Mouse (Mus musculus): ENCODE results near the gene Pla2g4e. TPM values are rescaled to one million over a fixed set of nuclear protein-coding genes. Genes with fewer than 3 reads are reported as not detected.

Gene Pla2g4e
- polyA plus RNA-seq, 1 experiment = not detected

DNA sequence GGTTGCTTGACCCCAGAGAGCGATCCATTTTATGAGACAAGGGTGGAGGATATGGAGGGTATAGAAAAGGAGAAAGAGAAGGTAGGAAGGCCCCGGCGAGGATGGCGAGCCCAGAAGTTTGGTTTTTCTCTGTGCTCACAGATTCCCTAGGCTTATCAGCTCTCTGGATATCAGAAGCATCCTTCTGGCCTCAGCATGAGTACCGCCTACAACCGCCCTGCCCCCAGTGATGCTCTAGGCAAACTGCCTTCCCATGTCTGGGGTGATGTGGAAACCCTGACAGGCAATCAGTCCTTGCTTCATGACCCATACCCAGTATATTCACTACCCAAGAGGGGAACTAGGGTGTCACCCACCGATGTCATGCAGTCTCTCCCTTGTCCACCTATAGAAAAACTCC is 73.8 kb downstream of the Pla2g4e start:
- Histone ChIP-seq H3K4me3 (replicated peaks) (no peak overlapping the region), H3K36me3 (ENCODE audit: control insufficient read depth) (no peaks in the 10 kb centered on the region)
- no peak for TF ChIP-seq TAL1 (IDR thresholded peaks at IDR 0.05; ENCODE audit: low read length)
- TF ChIP-seq GATA1 (IDR thresholded peaks at IDR 0.05; ENCODE audit: low read length) = no peak

DNA sequence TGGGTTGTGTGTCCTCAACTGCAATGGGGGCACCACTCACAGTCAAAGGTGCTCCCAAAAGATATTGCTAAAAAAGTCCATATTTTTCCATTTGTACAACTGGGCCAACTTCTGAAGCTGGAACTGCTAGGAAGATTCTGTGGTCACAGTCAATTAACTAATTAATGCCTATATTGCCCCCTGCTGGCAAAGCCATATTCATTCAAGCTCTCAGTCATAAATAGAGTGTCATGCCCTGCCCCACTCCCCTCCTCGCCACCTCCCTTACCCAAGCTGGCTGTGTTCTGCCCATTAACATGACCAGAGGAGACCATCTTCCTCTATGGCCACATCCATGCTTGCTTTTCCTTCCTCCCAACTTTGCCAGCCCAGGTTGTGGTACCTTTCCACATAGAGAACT is 74.4 kb downstream of the Pla2g4e start:
- Histone ChIP-seq H3K9me3 (ENCODE audit: control insufficient read depth, low read length) (no peaks in the 10 kb centered on the region), H3K36me3 (ENCODE audit: control insufficient read depth) (no peaks in the 10 kb centered on the region), H3K4me3 (replicated peaks) (no peak overlapping the region), H3K27me3 (ENCODE audit: control insufficient read depth) (0 out of 2 replicates have a peak, but pooled peaks cover 4% of the 10 kb centered on the region), H3K4me1 (ENCODE audit: control insufficient read depth) (peaks cover 11% of the 10 kb centered on the region)
- no peak for TF ChIP-seq GATA1 (IDR thresholded peaks at IDR 0.05; ENCODE audit: low read length)
- no peak for TF ChIP-seq TAL1 (IDR thresholded peaks at IDR 0.05; ENCODE audit: low read length)

More for the DNA sequence above, 73.8 kb downstream of the Pla2g4e start:
- Histone ChIP-seq H3K4me1 (ENCODE audit: control insufficient read depth) (peaks cover 11% of the 10 kb centered on the region), H3K9me3 (ENCODE audit: control insufficient read depth, low read length) (no peaks in the 10 kb centered on the region), H3K27me3 (ENCODE audit: control insufficient read depth) (0 out of 2 replicates have a peak, but pooled peaks cover 4% of the 10 kb centered on the region)

DNA sequence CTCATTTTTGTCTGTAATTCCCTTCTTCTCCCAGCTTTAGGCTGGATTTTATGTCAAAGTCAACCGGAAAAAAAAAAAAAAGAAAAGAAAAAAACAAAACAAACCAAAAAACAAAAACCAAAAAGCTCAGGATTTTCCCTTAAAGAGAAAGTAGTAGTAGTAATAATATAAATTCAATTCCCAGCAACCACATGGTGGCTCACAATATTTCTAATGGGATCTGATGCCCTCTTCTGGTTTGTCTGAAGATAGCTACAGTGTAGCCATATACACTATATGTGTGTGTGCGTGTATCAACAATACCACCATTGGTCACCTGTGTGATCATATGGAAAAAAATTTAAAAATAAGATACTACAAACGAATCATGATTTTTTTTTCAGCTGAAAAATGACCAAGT is 75.8 kb downstream of the Pla2g4e start:
- no peak overlapping the region for H3K4me3 ChIP-seq (replicated peaks)
- no peaks in the 10 kb centered on the region for H3K36me3 ChIP-seq (ENCODE audit: control insufficient read depth)
- peaks cover 11% of the 10 kb centered on the region for H3K4me1 ChIP-seq (ENCODE audit: control insufficient read depth)
- H3K27me3 ChIP-seq (ENCODE audit: control insufficient read depth) = 0 out of 2 replicates have a peak, but pooled peaks cover 3% of the 10 kb centered on the region
- H3K9me3 ChIP-seq (ENCODE audit: control insufficient read depth, low read length) = no peaks in the 10 kb centered on the region
- TF ChIP-seq GATA1 (IDR thresholded peaks at IDR 0.05; ENCODE audit: low read length) = no peak
- no peak for TF ChIP-seq TAL1 (IDR thresholded peaks at IDR 0.05; ENCODE audit: low read length)

- Histone ChIP-seq H3K4me1 (ENCODE audit: control insufficient read depth) (peaks cover 19% of the 10 kb centered on the region), H3K9me3 (ENCODE audit: control insufficient read depth, low read length) (no peaks in the 10 kb centered on the region), H3K4me3 (replicated peaks) (no peak overlapping the region), H3K27me3 (ENCODE audit: control insufficient read depth) (no peaks in the 10 kb centered on the region), H3K36me3 (ENCODE audit: control insufficient read depth) (no peaks in the 10 kb centered on the region)
- no peak for TF ChIP-seq GATA1 (IDR thresholded peaks at IDR 0.05; ENCODE audit: low read length)
- no peak for TF ChIP-seq TAL1 (IDR thresholded peaks at IDR 0.05; ENCODE audit: low read length)
Measured at GRCm38 (mm10) chr2:120167763-120168162, 77.4 kb downstream of the Pla2g4e start.

DNA sequence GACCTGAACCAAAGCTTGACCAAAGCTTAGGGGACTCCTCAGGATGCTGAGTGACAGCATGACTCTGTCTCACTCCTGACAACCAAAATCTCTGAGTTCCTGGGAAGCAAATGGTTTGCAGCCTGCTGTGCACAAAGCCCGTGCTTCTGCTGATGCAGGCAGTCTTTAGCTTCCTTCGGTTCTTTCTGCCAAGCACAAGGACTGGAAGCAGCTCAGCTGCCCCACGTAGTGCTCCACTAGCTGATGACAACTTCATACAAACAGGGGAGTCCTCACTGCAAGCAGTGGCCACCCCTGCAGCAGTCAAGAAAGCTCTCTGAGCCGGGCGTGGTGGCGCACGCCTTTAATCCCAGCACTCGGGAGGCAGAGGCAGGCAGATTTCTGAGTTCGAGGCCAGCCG is 79.7 kb downstream of the Pla2g4e start:
- Histone ChIP-seq H3K9me3 (ENCODE audit: control insufficient read depth, low read length) (no peaks in the 10 kb centered on the region), H3K4me3 (replicated peaks) (no peak overlapping the region), H3K36me3 (ENCODE audit: control insufficient read depth) (no peaks in the 10 kb centered on the region), H3K27me3 (ENCODE audit: control insufficient read depth) (no peaks in the 10 kb centered on the region), H3K4me1 (ENCODE audit: control insufficient read depth) (peaks cover 8% of the 10 kb centered on the region)
- no peak for TF ChIP-seq TAL1 (IDR thresholded peaks at IDR 0.05; ENCODE audit: low read length)
- no peak for TF ChIP-seq GATA1 (IDR thresholded peaks at IDR 0.05; ENCODE audit: low read length)

DNA sequence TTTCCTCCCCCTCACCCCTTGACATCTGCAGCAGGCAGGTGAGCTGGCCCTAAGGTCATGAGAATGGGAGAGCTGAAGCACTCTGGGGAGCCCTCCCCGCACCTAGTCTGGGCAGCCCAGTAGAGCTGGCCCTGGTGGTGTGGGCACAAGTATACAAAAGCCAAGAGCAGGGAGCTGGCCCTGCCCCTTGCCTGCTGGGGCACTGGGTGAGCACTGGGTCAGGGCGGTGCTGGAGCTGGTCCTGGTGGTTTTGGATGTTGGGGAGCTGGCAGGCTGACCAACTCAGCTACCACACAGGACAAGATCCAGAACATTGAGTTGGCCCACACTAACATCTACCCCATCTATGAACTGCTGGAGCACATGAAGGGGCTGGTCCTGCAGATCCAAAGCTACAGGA is 85.7 kb downstream of the Pla2g4e start:
- H3K9me3 ChIP-seq (ENCODE audit: control insufficient read depth, low read length) = peaks cover 3% of the 10 kb centered on the region; the same call in 1 of the 2 replicates
- no peaks in the 10 kb centered on the region for H3K27me3 ChIP-seq (ENCODE audit: control insufficient read depth)
- TF ChIP-seq TAL1 (IDR thresholded peaks at IDR 0.05; ENCODE audit: low read length) = no peak
- TF ChIP-seq GATA1 (IDR thresholded peaks at IDR 0.05; ENCODE audit: low read length) = no peak
- H3K4me3 ChIP-seq (replicated peaks) = no peak overlapping the region
- H3K36me3 ChIP-seq (ENCODE audit: control insufficient read depth) = no peaks in the 10 kb centered on the region
- H3K4me1 ChIP-seq (ENCODE audit: control insufficient read depth) = peaks cover 14% of the 10 kb centered on the region

DNA sequence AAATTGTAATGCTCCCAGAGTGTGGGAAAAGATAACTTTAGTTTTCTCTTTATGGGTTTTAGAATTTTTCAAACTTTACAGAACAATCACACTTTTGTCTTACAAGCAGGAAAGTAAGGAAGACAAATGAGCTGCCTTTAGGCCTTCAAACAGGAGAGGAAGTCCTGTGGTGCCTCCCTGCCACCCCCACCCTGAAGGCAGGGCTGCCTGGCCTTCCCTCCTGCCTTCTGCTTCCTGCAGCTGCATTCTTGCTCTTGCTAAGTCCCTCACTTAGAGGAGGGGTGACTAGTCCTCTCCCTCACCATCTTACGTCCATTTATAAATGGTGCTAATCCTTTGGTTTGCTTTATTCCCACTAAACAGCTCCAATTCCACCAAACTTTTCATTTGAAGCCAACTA is 86.3 kb downstream of the Pla2g4e start:
- Histone ChIP-seq H3K36me3 (ENCODE audit: control insufficient read depth) (no peaks in the 10 kb centered on the region), H3K4me1 (ENCODE audit: control insufficient read depth) (peaks cover 15% of the 10 kb centered on the region), H3K9me3 (ENCODE audit: control insufficient read depth, low read length) (peaks cover 3% of the 10 kb centered on the region; the same call in 1 of the 2 replicates), H3K4me3 (replicated peaks) (no peak overlapping the region), H3K27me3 (ENCODE audit: control insufficient read depth) (no peaks in the 10 kb centered on the region)
- TF ChIP-seq TAL1 (IDR thresholded peaks at IDR 0.05; ENCODE audit: low read length) (no peak), GATA1 (IDR thresholded peaks at IDR 0.05; ENCODE audit: low read length) (no peak)

- TF ChIP-seq TAL1 (IDR thresholded peaks at IDR 0.05; ENCODE audit: low read length) (no peak), GATA1 (IDR thresholded peaks at IDR 0.05; ENCODE audit: low read length) (no peak)
- Histone ChIP-seq H3K36me3 (ENCODE audit: control insufficient read depth) (no peaks in the 10 kb centered on the region), H3K4me1 (ENCODE audit: control insufficient read depth) (peaks cover 18% of the 10 kb centered on the region)
Measured at GRCm38 (mm10) chr2:120158016-120158415, 87.1 kb downstream of the Pla2g4e start.

GRCm38 (mm10) chr2:120157606-120158005 is 87.5 kb downstream of the Pla2g4e start:
- Histone ChIP-seq H3K4me1 (ENCODE audit: control insufficient read depth) (peaks cover 20% of the 10 kb centered on the region), H3K36me3 (ENCODE audit: control insufficient read depth) (no peaks in the 10 kb centered on the region)

More at GRCm38 (mm10) chr2:120158016-120158415, 87.1 kb downstream of the Pla2g4e start:
- H3K9me3 ChIP-seq (ENCODE audit: control insufficient read depth, low read length) = peaks cover 3% of the 10 kb centered on the region; the same call in 1 of the 2 replicates
- H3K27me3 ChIP-seq (ENCODE audit: control insufficient read depth) = no peaks in the 10 kb centered on the region
- no peak overlapping the region for H3K4me3 ChIP-seq (replicated peaks)

More at GRCm38 (mm10) chr2:120157606-120158005, 87.5 kb downstream of the Pla2g4e start:
- Histone ChIP-seq H3K27me3 (ENCODE audit: control insufficient read depth) (no peaks in the 10 kb centered on the region), H3K9me3 (ENCODE audit: control insufficient read depth, low read length) (peaks cover 3% of the 10 kb centered on the region; the same call in 1 of the 2 replicates), H3K4me3 (replicated peaks) (no peak overlapping the region)
- TF ChIP-seq TAL1 (IDR thresholded peaks at IDR 0.05; ENCODE audit: low read length) = no peak
- TF ChIP-seq GATA1 (IDR thresholded peaks at IDR 0.05; ENCODE audit: low read length) = no peak

All from erythroblast, embryonic 14.5 days (primary cell).